Mouse (Mus musculus) macrophage (primary cell): Measurements from ENCODE around the gene D2hgdh. TPM values are rescaled to one million over a fixed set of nuclear protein-coding genes. Genes with fewer than 3 reads are reported as not detected.
"Not testable (repeated sequence)": the region's sequence is repeated elsewhere in the genome, so short reads cannot be mapped to it uniquely, and the experiment has no call there.

ENCODE experiments used
- H3K27ac ChIP-seq: fragments of 350-480 bp; formaldehyde crosslinking; 2 replicates; pipeline ENCODE4 v1.9.0; 2021
- H3K36me3 ChIP-seq: fragments of 350-480 bp; formaldehyde crosslinking; 2 replicates; pipeline ENCODE4 v1.9.0; 2021; ENCODE audit errors: inconsistent target
- H3K4me3 ChIP-seq: fragments of 350-480 bp; formaldehyde crosslinking; 2 replicates; pipeline ENCODE4 v1.9.0; 2021; ENCODE audit errors: inconsistent target
- H3K79me2 ChIP-seq: fragments of 350-480 bp; formaldehyde crosslinking; 2 replicates; pipeline ENCODE4 v1.9.0; 2021; ENCODE audit errors: inconsistent target
- WGBS: methylation state at CpG from one replicate; pipeline ENCODE4 v1.1.7; 2026; ENCODE audit warnings: inconsistent platforms; ENCODE audit not compliant: missing documents; 5-methylcytosine and 5-hydroxymethylcytosine counted together
- polyA plus RNA-seq: library from polyadenylated mRNA; stranded (reverse); fragments of 250-400 nt; gene quantifications from 3 replicates; pipeline ENCODE4 v1.2.4, GENCODE M21; 2018; ENCODE audit warnings: inconsistent platforms

D2hgdh gene
- polyA plus RNA-seq, 1 experiment from 2014 or later: 9.9 TPM

- peaks cover 5% of the 10 kb centered on the region; the same call in 1 of the 2 replicates for H3K79me2 ChIP-seq
- H3K4me3 ChIP-seq: no peak overlapping the region
- 94% methylated on average over 8 of the region's 8 CpGs for WGBS
- H3K36me3 ChIP-seq: peaks cover 85% of the 10 kb centered on the region
- no peak overlapping the region for H3K27ac ChIP-seq
Observed at GRCm38 (mm10) chr1:93811495-93812039, 13.1 kb upstream of the D2hgdh start.

GRCm38 (mm10) chr1:93817823-93818532, 6.7 kb upstream of the D2hgdh start:
- Histone ChIP-seq H3K36me3 (peaks cover 60% of the 10 kb centered on the region), H3K27ac (no peak overlapping the region), H3K4me3 (no peak overlapping the region), H3K79me2 (no peaks in the 10 kb centered on the region)
- 51% methylated on average over 8 of the region's 8 CpGs for WGBS

GRCm38 (mm10) chr1:93818722-93819121, 6.0 kb upstream of the D2hgdh start:
- Histone ChIP-seq H3K4me3 (no peak overlapping the region), H3K79me2 (no peaks in the 10 kb centered on the region), H3K27ac (no peak overlapping the region), H3K36me3 (peaks cover 52% of the 10 kb centered on the region)
- 93% methylated on average over 7 of the region's 7 CpGs for WGBS

- no peak overlapping the region for H3K27ac ChIP-seq
- 51% methylated on average over 3 of the region's 3 CpGs for WGBS
- H3K4me3 ChIP-seq: no peak overlapping the region
- peaks cover 15% of the 10 kb centered on the region for H3K36me3 ChIP-seq
- H3K79me2 ChIP-seq: no peaks in the 10 kb centered on the region
Observed at GRCm38 (mm10) chr1:93823796-93824495, 763 bp upstream of the D2hgdh start.

- WGBS: under 1% methylated on average over 30 of the region's 30 CpGs
- H3K79me2 ChIP-seq: no peaks in the 10 kb centered on the region
- peak overlapping the region; percentile 75 for H3K27ac ChIP-seq
- H3K36me3 ChIP-seq: peaks cover 2% of the 10 kb centered on the region; the same call in 1 of the 2 replicates
- H3K4me3 ChIP-seq: peak overlapping the region; percentile 70
Observed at GRCm38 (mm10) chr1:93825105-93825674, 481 bp downstream of the D2hgdh start.

GRCm38 (mm10) chr1:93825771-93826539, 1.2 kb downstream of the D2hgdh start:
- Histone ChIP-seq H3K27ac (peak overlapping the region; percentile 75), H3K79me2 (no peaks in the 10 kb centered on the region), H3K36me3 (no peaks in the 10 kb centered on the region; the same call in 1 of the 2 replicates), H3K4me3 (peak overlapping the region; percentile 70)
- 50% methylated on average over 25 of the region's 27 CpGs for WGBS

- Histone ChIP-seq H3K36me3 (no peaks in the 10 kb centered on the region; the same call in 1 of the 2 replicates), H3K4me3 (no peak overlapping the region), H3K79me2 (no peaks in the 10 kb centered on the region), H3K27ac (no peak overlapping the region)
- 89% methylated on average over 9 of the region's 9 CpGs for WGBS
Observed at GRCm38 (mm10) chr1:93826540-93826835, 1.8 kb downstream of the D2hgdh start.

GRCm38 (mm10) chr1:93832754-93833360, 8.1 kb downstream of the D2hgdh start:
- H3K79me2 ChIP-seq, H3K27ac ChIP-seq, H3K4me3 ChIP-seq: not testable (repeated sequence)
- WGBS: 80% methylated on average over 1 of the region's 4 CpGs
- H3K36me3 ChIP-seq: peaks cover 15% of the 10 kb centered on the region; the same call in 1 of the 2 replicates

- no peak overlapping the region for H3K27ac ChIP-seq
- WGBS: 94% methylated on average over 6 of the region's 7 CpGs
Observed at GRCm38 (mm10) chr1:93834671-93835150, 10.0 kb downstream of the D2hgdh start.

GRCm38 (mm10) chr1:93835211-93835610, 10.5 kb downstream of the D2hgdh start:
- Histone ChIP-seq H3K79me2 (no peaks in the 10 kb centered on the region), H3K36me3 (peaks cover 15% of the 10 kb centered on the region; the same call in 1 of the 2 replicates), H3K4me3 (no peak overlapping the region), H3K27ac (no peak overlapping the region)
- WGBS: 89% methylated on average over 4 of the region's 4 CpGs

More at GRCm38 (mm10) chr1:93834671-93835150, 10.0 kb downstream of the D2hgdh start:
- Histone ChIP-seq H3K4me3 (no peak overlapping the region), H3K36me3 (peaks cover 15% of the 10 kb centered on the region; the same call in 1 of the 2 replicates), H3K79me2 (no peaks in the 10 kb centered on the region)

- no peak overlapping the region for H3K4me3 ChIP-seq
- WGBS: 96% methylated on average over 5 of the region's 6 CpGs
Observed at GRCm38 (mm10) chr1:93835876-93836531, 11.3 kb downstream of the D2hgdh start.

GRCm38 (mm10) chr1:93836532-93836913, 11.8 kb downstream of the D2hgdh start:
- Histone ChIP-seq H3K36me3 (peaks cover 15% of the 10 kb centered on the region; the same call in 1 of the 2 replicates), H3K4me3 (no peak overlapping the region), H3K27ac (no peak overlapping the region), H3K79me2 (no peaks in the 10 kb centered on the region)
- 97% methylated on average over 2 of the region's 2 CpGs for WGBS

More at GRCm38 (mm10) chr1:93835876-93836531, 11.3 kb downstream of the D2hgdh start:
- H3K36me3 ChIP-seq: peaks cover 15% of the 10 kb centered on the region; the same call in 1 of the 2 replicates
- H3K79me2 ChIP-seq: no peaks in the 10 kb centered on the region
- no peak overlapping the region for H3K27ac ChIP-seq

- Histone ChIP-seq H3K27ac (no peak overlapping the region), H3K4me3 (no peak overlapping the region), H3K36me3 (peaks cover 15% of the 10 kb centered on the region; the same call in 1 of the 2 replicates), H3K79me2 (no peaks in the 10 kb centered on the region)
- WGBS: 97% methylated on average over 8 of the region's 8 CpGs
Observed at GRCm38 (mm10) chr1:93837335-93837734, 12.6 kb downstream of the D2hgdh start.
